Mouse (Mus musculus): ENCODE results near the gene Churc1. TPM values are rescaled to one million over a fixed set of nuclear protein-coding genes. Genes with fewer than 3 reads are reported as not detected.

Gene Churc1
- polyA plus RNA-seq, 1 experiment from 2014 or later = 76.7 TPM

- no peak overlapping the region for H3K4me3 ChIP-seq (replicated peaks)
- peaks cover 60% of the 10 kb centered on the region for H3K27me3 ChIP-seq
- ATAC-seq (ENCODE audit: insufficient read depth) = no peak
- no peaks in the 10 kb centered on the region for H3K9me3 ChIP-seq (replicated peaks)
- 47% methylated on average over 4 of the region's 4 CpGs for WGBS (ENCODE audit: insufficient replicate concordance)
- H3K27ac ChIP-seq (replicated peaks) = no peak overlapping the region
- peaks cover 6% of the 10 kb centered on the region; the same call in 1 of the 2 replicates for H3K4me1 ChIP-seq (replicated peaks)
- no peak overlapping the region for H3K9ac ChIP-seq
- H3K4me2 ChIP-seq = no peak overlapping the region
- no peaks in the 10 kb centered on the region for H3K36me3 ChIP-seq (replicated peaks)
Measured at GRCm38 (mm10) chr12:76817176-76817575, 51.8 kb downstream of the Churc1 start.

DNA sequence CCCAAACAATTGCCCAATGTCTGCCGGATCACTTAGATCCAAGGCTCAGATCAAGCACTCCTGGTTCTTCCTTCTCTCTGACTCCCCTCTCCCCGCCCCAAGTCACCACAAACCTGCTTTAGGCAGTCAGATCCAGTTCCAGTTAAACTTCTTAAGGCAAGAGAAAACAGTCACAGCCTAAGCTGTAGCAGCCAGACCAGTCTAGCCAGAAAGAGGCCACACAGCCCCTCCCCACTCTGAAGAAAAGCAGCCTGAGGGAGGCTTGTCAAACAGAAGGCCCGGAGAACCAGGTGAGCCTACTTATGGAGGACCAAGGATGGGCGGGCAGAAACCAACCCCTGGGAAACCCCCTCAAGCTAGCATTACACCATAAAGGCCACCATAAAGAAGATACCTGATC, 52.8 kb downstream of the Churc1 start:
- peaks cover 9% of the 10 kb centered on the region; the same call in 1 of the 2 replicates for H3K4me1 ChIP-seq (replicated peaks)
- 50% methylated on average over 4 of the region's 4 CpGs for WGBS (ENCODE audit: insufficient replicate concordance)
- no peak for ATAC-seq (ENCODE audit: insufficient read depth)
- H3K9me3 ChIP-seq (replicated peaks) = no peaks in the 10 kb centered on the region
- no peak overlapping the region for H3K27ac ChIP-seq (replicated peaks)
- H3K9ac ChIP-seq = no peak overlapping the region
- peaks cover 70% of the 10 kb centered on the region for H3K27me3 ChIP-seq
- H3K4me3 ChIP-seq (replicated peaks) = no peak overlapping the region
- no peak overlapping the region for H3K4me2 ChIP-seq
- H3K36me3 ChIP-seq (replicated peaks) = no peaks in the 10 kb centered on the region

DNA sequence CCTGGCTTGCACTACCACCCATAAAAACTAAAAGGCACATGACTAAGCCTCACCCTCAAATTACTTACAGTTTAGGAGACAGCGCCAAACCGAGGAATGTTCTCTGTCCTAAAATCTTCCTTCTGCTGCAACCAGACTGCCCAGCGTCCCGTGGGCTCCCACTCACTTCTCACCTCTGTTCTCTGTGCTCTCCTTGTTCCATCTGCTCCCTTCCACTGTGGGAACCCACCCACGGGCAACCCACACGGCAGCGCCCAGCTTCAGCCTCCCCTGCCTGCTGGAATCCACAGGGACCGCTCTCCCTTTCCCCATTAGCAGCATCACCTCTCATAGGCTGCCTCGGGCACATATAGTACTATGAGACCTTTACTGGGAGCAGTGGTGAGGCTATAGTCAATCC, 53.6 kb downstream of the Churc1 start:
- Histone ChIP-seq H3K27ac (replicated peaks) (no peak overlapping the region), H3K4me3 (replicated peaks) (no peak overlapping the region), H3K27me3 (peaks cover 78% of the 10 kb centered on the region), H3K9me3 (replicated peaks) (no peaks in the 10 kb centered on the region), H3K9ac (no peak overlapping the region), H3K36me3 (replicated peaks) (no peaks in the 10 kb centered on the region), H3K4me1 (replicated peaks) (peaks cover 9% of the 10 kb centered on the region; the same call in 1 of the 2 replicates), H3K4me2 (no peak overlapping the region)
- 73% methylated on average over 9 of the region's 9 CpGs for WGBS (ENCODE audit: insufficient replicate concordance)
- no peak for ATAC-seq (ENCODE audit: insufficient read depth)

DNA sequence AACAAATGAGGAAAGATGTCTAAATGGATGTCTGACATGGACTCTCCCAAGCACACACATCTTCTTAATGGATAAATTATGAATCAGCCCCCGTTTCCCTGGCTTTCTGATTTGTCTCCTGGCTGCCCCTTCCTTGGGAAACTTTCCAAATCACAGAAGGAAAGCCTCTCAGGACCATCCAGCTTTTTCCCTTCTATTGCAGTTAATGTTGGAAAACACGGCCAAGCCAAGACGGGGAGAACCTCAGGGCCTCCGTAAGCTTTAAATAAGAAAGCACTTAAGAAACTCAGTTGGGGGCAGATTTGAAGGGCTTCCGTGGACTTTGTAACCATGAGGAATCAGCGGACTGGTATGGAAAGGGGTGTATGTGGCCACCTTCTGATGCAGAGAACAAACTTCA, 54.5 kb downstream of the Churc1 start:
- no peaks in the 10 kb centered on the region for H3K9me3 ChIP-seq (replicated peaks)
- no peak overlapping the region for H3K4me2 ChIP-seq
- no peak overlapping the region for H3K4me3 ChIP-seq (replicated peaks)
- H3K27me3 ChIP-seq = peaks cover 83% of the 10 kb centered on the region
- H3K27ac ChIP-seq (replicated peaks) = no peak overlapping the region
- H3K4me1 ChIP-seq (replicated peaks) = peaks cover 9% of the 10 kb centered on the region; the same call in 1 of the 2 replicates
- no peak for ATAC-seq (ENCODE audit: insufficient read depth)
- no peaks in the 10 kb centered on the region for H3K36me3 ChIP-seq (replicated peaks)
- 68% methylated on average over 6 of the region's 6 CpGs for WGBS (ENCODE audit: insufficient replicate concordance)
- no peak overlapping the region for H3K9ac ChIP-seq

DNA sequence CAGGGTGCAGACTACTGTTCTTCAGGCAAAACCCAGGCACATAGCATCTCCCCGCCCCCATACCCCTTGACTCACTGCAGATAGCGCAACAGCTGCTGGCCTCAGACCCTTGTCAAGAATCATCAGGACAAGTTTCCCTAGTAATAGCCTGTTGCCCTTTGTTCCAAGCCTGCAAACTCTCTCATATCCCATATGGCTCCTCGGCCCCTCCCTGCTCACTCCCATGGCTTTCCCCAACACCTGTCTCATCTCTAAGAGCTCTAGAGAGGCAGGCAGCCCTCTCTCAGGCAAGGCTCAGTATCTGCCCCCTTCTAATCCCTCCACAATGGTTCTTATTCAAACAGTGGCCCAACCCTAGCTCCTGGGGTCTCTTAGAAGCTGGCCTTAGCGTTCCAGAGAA, 55.3 kb downstream of the Churc1 start:
- WGBS (ENCODE audit: insufficient replicate concordance) = 45% methylated on average over 4 of the region's 4 CpGs
- Histone ChIP-seq H3K4me3 (replicated peaks) (no peak overlapping the region), H3K36me3 (replicated peaks) (no peaks in the 10 kb centered on the region), H3K4me1 (replicated peaks) (peaks cover 9% of the 10 kb centered on the region; the same call in 1 of the 2 replicates), H3K27me3 (peaks cover 87% of the 10 kb centered on the region), H3K27ac (replicated peaks) (no peak overlapping the region), H3K9me3 (replicated peaks) (no peaks in the 10 kb centered on the region), H3K4me2 (no peak overlapping the region), H3K9ac (no peak overlapping the region)
- ATAC-seq (ENCODE audit: insufficient read depth) = no peak

DNA sequence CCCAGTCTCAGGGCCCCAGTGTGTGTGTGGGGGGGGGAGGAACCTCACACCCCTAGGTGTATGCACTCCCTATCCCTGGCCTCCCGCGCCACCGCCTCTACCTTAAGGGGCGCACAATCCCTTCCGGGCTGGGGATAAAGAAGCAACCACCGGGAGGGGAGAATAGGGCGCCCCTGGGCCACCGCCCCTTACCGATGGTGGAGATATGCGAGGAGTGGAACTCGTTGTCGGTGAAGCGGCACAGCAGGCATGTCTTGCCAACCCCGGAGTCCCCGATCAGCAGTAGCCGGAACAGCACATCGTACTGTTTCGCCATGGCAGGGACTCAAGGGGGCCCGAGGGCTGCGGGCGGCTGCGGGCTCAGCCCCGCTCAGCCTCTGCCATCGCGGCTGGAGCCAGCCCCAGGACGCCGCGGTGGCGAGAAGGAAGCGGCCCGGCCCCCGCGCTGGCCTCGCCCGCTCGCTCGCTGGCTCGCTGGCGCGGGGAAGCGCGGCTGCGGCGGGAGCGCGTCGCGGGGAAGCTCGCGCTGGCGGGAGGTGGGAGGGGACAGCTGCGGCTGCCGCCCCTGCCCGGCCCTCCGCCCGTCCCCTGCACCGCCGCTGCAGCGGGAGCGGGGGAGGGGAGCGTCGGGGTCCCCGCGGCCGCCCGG, 56.8 kb downstream of the Churc1 start:
- Histone ChIP-seq H3K27ac (replicated peaks) (no peak overlapping the region), H3K9me3 (replicated peaks) (no peaks in the 10 kb centered on the region), H3K36me3 (replicated peaks) (no peaks in the 10 kb centered on the region), H3K9ac (0 out of 2 replicates have a peak overlapping the region, but pooled peaks have one; percentile 18), H3K4me1 (replicated peaks) (peaks cover 9% of the 10 kb centered on the region; the same call in 1 of the 2 replicates), H3K4me3 (replicated peaks) (peak overlapping the region; percentile 54), H3K4me2 (peak overlapping the region; percentile 75), H3K27me3 (peaks cover 95% of the 10 kb centered on the region)
- WGBS (ENCODE audit: insufficient replicate concordance) = 2% methylated on average over 63 of the region's 66 CpGs
- ATAC-seq (ENCODE audit: insufficient read depth) = no peak

DNA sequence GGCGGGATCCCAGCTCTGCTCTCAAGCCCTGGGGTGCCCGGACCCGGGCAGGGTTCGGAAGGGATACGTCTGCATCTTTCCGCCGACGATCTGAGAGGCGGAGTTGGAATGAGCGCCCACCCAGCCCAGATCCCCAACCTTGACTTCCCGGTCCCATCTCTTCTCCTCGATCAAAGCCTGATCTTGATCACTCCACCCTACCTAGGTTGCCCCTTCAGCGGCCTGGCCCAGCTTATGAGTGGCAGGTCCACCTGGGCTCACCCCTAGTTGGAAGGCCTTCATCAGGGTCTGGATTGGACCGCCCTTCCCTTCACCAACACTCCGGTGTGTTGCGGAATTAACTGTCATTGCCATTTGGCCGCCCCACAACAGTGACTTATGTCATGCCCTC, 57.3 kb downstream of the Churc1 start, which contains the start of gene Rab15:
Gene Rab15 (minus strand): TSS at position 258 of the 391 bp plus-strand sequence.
- Histone ChIP-seq H3K4me2 (peak within 1 kb of the TSS; percentile 75), H3K9me3 (replicated peaks) (no peaks in the 10 kb centered on the region), H3K9ac (0 out of 2 replicates have a peak within 1 kb of the TSS, but pooled peaks have one; percentile 18), H3K27me3 (peaks cover 94% of the 10 kb centered on the region), H3K27ac (replicated peaks) (no peak within 1 kb of the TSS), H3K36me3 (replicated peaks) (no peaks in the 10 kb centered on the region), H3K4me1 (replicated peaks) (peaks cover 9% of the 10 kb centered on the region; the same call in 1 of the 2 replicates), H3K4me3 (replicated peaks) (peak within 1 kb of the TSS; percentile 54)
- 6% methylated on average over 17 of the region's 17 CpGs for WGBS (ENCODE audit: insufficient replicate concordance)
- no peak for ATAC-seq (ENCODE audit: insufficient read depth)

- no peak overlapping the region for H3K27ac ChIP-seq (replicated peaks)
- ATAC-seq (ENCODE audit: insufficient read depth) = no peak
- no peaks in the 10 kb centered on the region for H3K9me3 ChIP-seq (replicated peaks)
- no peak overlapping the region for H3K4me3 ChIP-seq (replicated peaks)
- no peak overlapping the region for H3K9ac ChIP-seq
- H3K27me3 ChIP-seq = peaks cover 70% of the 10 kb centered on the region
- H3K4me1 ChIP-seq (replicated peaks) = peaks cover 9% of the 10 kb centered on the region; the same call in 1 of the 2 replicates
- no peak overlapping the region for H3K4me2 ChIP-seq
- 68% methylated on average over 4 of the region's 4 CpGs for WGBS (ENCODE audit: insufficient replicate concordance)
- H3K36me3 ChIP-seq (replicated peaks) = no peaks in the 10 kb centered on the region
Measured at GRCm38 (mm10) chr12:76825283-76825682, 59.9 kb downstream of the Churc1 start.

GRCm38 (mm10) chr12:76832704-76833103, 67.4 kb downstream of the Churc1 start:
- Histone ChIP-seq H3K4me1 (replicated peaks) (peaks cover 3% of the 10 kb centered on the region; the same call in 1 of the 2 replicates), H3K27me3 (peaks cover 12% of the 10 kb centered on the region), H3K9ac (no peak overlapping the region), H3K9me3 (replicated peaks) (no peaks in the 10 kb centered on the region), H3K27ac (replicated peaks) (no peak overlapping the region), H3K4me2 (no peak overlapping the region), H3K4me3 (replicated peaks) (no peak overlapping the region), H3K36me3 (replicated peaks) (no peaks in the 10 kb centered on the region)
- WGBS (ENCODE audit: insufficient replicate concordance) = 4% methylated on average over 3 of the region's 3 CpGs
- ATAC-seq (ENCODE audit: insufficient read depth) = no peak

Other genes starting within 250 kb of the Churc1 start
- gene Plekhg3, start 234.6 kb upstream of the Churc1 start, polyA plus RNA-seq (2015; fragmentation: Nextera tagmentation; extraction: Ambion mirVana) = 3.3 and 4.1 TPM in 2 replicates
- 58.9 and 69.2 TPM in 2 replicates for gene Sptb, start 55.0 kb upstream of the Churc1 start, polyA plus RNA-seq (2015; fragmentation: Nextera tagmentation; extraction: Ambion mirVana)
- 25.2 and 25.3 TPM in 2 replicates for gene Fntb, start 51 bp downstream of the Churc1 start, polyA plus RNA-seq (2015; fragmentation: Nextera tagmentation; extraction: Ambion mirVana)
- gene Gpx2, start 30.0 kb downstream of the Churc1 start, polyA plus RNA-seq (2015; fragmentation: Nextera tagmentation; extraction: Ambion mirVana) = 0.23 TPM in 1 of 2 replicates, not detected in the other
- gene Rab15, start 57.4 kb downstream of the Churc1 start, polyA plus RNA-seq (2015; fragmentation: Nextera tagmentation; extraction: Ambion mirVana) = 0.25 and 0.35 TPM in 2 replicates
- 6.4 and 6.7 TPM in 2 replicates for gene Max, start 196.7 kb downstream of the Churc1 start, polyA plus RNA-seq (2015; fragmentation: Nextera tagmentation; extraction: Ambion mirVana)